Mouse (Mus musculus): ENCODE results near the gene Plin5. TPM values are rescaled to one million over a fixed set of nuclear protein-coding genes. Genes with fewer than 3 reads are reported as not detected.
A peak's percentile ranks its signal among the peaks of the same experiment; 100 is the strongest.
"Not testable (repeated sequence)": the region's sequence is repeated elsewhere in the genome, so short reads cannot be mapped to it uniquely, and the experiment has no call there.

Gene Plin5
- total RNA-seq, 2 experiments from 2014 or later = 154 to 166 TPM

DNA sequence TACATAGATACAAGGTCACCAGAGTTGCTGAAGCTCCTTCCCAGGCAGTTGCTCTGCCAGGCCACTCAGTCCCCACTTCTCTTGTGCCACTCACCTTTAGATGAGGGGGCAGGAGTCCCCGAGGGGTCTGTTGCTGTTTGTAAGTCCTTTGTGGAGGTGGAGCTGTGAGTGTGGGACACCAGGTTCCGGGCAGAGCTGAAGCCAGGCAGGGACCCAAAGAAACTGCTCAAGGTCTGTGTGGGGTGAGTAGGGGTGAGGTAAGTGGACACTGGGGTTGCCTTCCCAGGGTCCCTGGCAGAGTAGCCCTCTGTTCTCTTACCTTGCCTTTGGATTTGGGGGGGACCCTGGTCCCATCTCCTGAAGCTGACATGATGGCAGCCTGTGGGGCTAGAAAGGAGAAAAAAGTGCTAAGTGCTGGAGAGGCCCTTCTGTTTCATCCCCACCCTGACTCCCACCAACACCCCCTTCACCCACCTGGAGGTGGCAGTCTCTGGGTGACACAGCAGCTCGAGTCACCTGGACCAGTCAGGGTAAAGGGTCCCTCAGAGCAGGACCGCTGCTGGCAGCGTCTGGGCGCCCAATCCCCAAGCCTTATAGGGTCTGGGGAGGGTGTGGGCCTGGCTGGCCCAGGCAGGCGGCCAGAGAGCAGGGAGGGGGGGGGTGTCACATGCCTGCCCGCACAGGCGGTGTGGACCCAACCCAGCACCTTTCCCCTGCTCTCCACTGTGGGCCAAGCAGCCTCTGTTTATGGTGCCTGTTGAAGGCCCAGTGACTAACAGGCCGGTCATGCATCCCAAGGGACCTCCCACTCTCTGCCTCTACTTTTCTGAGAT is 8.0 kb downstream of the Plin5 start, which contains the start of gene Plin4:
TSS of gene Plin4 (minus strand) at position 585 of the 833 bp plus-strand sequence.
- DNase-seq = peak; percentile 70 to 74
- intact Hi-C loops (cut with DNase I) = no loop called here

GRCm38 (mm10) chr17:56108334-56109044 is 8.9 kb downstream of the Plin5 start:
- peak; percentile 84 to 85 for DNase-seq
- intact Hi-C loops (cut with DNase I) = no loop called here

GRCm38 (mm10) chr17:56107736-56108135 is 9.7 kb downstream of the Plin5 start:
- intact Hi-C loops (cut with DNase I) = no loop called here
- DNase-seq = peak in 1 of 2 experiments; percentile 4

DNA sequence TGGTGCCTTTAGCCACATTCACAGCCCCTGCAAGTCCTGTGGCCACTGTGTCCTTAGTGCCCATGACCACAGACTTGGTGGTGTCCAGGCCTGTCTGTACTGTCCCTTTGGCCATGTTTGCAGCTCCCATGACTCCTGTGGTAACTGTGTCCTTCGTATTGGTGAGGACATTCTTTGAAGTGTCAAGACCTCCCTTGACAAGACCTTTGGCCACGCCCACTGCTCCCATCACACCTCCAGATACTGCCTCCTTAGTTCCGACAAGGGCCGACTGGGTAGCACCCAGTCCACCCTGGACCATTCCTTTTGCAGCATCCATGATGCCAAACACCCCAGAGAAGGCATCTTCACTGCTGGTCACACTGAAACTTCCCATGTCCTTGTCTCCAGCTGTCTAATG is 10.4 kb downstream of the Plin5 start:
- peak in 1 of 2 experiments; percentile 21 for DNase-seq
- intact Hi-C loops (cut with DNase I) = no loop called here

DNA sequence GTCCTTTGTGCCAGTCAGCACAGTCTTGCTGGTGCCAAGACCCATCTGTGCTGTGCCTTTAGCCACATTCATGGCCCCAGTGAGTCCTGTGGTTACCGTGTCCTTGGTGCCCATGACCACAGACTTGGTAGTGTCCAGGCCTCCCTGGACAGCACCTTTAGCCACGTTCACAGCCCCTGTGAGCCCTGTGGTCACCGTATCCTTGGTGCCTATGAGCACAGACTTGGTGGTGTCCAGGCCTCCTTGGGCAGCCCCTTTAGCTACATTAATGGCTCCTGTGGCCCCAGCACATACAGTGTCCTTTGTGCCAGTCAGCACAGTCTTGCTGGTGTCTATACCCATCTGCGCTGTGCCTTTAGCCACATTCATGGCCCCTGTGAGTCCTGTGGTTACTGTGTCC is 11.0 kb downstream of the Plin5 start:
- intact Hi-C loops (cut with DNase I) = not testable (repeated sequence)

DNA sequence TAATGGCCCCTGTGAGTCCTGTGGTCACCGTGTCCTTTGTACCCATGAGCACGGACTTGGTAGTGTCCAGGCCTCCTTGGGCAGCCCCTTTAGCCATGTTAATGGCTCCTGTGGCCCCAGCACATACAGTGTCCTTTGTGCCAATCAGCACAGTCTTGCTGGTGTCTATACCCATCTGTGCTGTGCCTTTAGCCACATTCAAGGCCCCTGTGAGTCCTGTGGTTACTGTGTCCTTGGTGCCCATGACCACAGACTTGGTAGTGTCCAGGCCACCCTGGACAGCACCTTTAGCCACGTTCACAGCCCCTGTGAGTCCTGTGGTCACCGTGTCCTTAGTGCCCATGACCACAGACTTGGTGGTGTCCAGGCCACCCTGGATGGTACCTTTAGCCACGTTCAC is 12.6 kb downstream of the Plin5 start:
- DNase-seq = peak in 1 of 2 experiments; percentile 22
- intact Hi-C loops (cut with DNase I) = not testable (repeated sequence)

More for the DNA sequence above, 11.0 kb downstream of the Plin5 start:
- DNase-seq = not testable (repeated sequence)

- intact Hi-C loops (cut with DNase I) = no loop called here
- DNase-seq = no peak
These were observed 13.7 kb downstream of the Plin5 start for GRCm38 (mm10) chr17:56103465-56104285.

- no peak for DNase-seq
- intact Hi-C loops (cut with DNase I) = no loop called here
These were observed 14.5 kb downstream of the Plin5 start for GRCm38 (mm10) chr17:56102927-56103326.

DNA sequence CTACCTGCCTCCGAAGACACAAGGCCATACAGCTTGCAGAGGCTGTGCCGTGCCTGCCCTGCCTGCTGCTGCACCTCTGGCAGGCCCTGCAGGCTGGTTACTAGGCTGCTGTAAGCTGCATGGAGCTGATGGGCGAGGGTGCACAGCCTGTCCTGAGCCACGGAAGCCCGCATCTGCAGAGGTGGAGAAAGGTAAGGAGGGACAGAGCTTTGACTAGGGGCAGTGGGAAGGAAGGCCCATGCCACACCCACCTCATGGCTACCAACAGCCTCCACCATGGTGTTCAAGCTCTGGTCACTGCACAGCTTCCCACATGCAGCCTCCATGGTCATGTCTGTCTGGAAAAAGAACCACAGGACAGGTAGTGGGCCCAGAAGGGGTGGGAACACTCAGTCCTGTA is 15.2 kb downstream of the Plin5 start:
- intact Hi-C loops (cut with DNase I) = no loop called here

GRCm38 (mm10) chr17:56100811-56101210 is 16.6 kb downstream of the Plin5 start:
- intact Hi-C loops (cut with DNase I) = no loop called here
- DNase-seq = no peak

More for the DNA sequence above, 15.2 kb downstream of the Plin5 start:
- peak in 1 of 2 experiments; percentile 12 for DNase-seq

- intact Hi-C loops (cut with DNase I) = no loop called here
- DNase-seq = peak in 1 of 2 experiments; percentile 45
These were observed 18.5 kb downstream of the Plin5 start for GRCm38 (mm10) chr17:56098711-56099572.

- intact Hi-C loops (cut with DNase I) = no loop called here
- DNase-seq = no peak
These were observed 19.2 kb downstream of the Plin5 start for GRCm38 (mm10) chr17:56098180-56098579.

DNA sequence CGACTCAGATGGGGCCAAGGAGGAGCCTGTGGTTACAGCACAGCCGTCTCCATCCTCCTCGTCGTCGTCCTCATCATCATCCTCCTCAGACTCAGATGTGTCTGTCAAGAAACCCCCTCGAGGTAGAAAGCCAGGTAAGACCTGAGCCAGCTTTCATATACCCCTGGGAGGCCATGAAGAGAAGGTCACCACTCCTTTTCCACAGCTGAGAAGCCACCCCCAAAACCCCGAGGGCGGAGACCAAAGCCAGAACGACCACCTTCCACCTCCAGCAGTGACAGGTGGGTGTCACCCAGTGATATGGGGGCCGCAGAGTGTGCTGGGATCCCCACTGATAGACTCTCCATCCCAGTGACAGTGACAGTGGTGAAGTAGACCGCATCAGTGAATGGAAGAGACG is 20.5 kb downstream of the Plin5 start:
- DNase-seq = no peak
- intact Hi-C loops (cut with DNase I) = no loop called here

DNA sequence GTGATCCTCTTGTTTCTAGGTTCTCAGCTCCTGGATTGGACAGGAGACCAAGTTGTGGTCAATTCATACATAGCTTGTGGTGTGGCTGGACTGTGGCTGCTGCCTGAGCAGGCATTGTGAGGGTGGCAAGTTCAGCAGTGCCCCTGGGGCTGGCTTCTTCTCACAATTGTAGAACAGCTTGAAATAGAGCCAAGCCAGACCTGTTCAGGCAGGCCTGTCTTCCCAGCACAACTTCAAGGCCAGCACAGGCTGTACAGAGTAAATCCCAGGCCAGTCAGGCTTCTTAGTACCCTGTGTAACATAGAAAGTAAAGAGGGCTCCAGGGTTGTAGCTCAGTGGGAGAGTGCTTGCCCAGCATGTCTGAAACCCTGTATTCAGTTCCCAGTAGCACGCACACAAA is 24.6 kb downstream of the Plin5 start:
- intact Hi-C loops (cut with DNase I) = no loop called here
- DNase-seq = no peak

DNA sequence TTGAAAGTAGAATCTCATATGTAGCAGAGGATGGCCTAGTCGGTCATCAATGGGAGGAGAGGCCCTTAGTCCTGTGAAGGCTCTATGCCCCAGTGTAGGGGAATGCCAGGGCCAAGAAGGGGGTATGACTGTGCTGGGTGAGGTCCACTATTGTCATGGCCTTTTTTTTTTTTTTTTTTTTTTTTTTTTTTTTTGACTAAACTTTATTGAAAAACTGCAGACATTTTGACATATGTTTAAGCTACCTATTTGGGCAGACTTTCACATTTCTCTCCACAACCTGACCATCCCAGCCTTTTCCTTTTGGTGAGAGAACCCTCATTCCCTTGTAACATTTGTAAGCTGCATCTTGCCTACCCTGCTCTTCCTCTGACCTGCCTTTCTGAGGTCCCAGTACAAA is 25.1 kb downstream of the Plin5 start:
- DNase-seq = no peak
- intact Hi-C loops (cut with DNase I) = no loop called here

- intact Hi-C loops (cut with DNase I) = no loop called here
- DNase-seq = peak in 1 of 2 experiments; percentile 38
These were observed 36.4 kb downstream of the Plin5 start for GRCm38 (mm10) chr17:56080781-56081585.

DNA sequence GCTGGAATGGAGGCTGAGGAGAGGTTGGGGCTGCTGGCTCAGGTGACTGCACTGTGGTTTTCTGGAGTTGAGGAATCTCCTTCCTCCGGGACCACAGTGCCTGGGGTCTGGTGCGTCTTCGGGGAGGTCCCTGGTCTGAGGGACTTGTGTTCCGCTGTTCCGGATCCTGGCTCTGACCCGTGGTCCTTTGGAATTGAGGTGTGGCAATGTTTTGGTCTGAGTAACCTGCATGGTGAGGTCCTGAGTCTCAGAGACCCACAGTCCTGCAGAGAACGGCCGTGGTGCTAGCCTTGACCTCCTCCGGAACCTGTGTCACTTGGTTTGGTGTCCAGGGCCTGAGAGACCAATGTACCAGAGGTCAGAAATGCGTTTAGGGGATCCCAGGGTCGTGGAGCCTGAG is 37.5 kb downstream of the Plin5 start:
- no peak for DNase-seq
- intact Hi-C loops (cut with DNase I) = no loop called here

DNA sequence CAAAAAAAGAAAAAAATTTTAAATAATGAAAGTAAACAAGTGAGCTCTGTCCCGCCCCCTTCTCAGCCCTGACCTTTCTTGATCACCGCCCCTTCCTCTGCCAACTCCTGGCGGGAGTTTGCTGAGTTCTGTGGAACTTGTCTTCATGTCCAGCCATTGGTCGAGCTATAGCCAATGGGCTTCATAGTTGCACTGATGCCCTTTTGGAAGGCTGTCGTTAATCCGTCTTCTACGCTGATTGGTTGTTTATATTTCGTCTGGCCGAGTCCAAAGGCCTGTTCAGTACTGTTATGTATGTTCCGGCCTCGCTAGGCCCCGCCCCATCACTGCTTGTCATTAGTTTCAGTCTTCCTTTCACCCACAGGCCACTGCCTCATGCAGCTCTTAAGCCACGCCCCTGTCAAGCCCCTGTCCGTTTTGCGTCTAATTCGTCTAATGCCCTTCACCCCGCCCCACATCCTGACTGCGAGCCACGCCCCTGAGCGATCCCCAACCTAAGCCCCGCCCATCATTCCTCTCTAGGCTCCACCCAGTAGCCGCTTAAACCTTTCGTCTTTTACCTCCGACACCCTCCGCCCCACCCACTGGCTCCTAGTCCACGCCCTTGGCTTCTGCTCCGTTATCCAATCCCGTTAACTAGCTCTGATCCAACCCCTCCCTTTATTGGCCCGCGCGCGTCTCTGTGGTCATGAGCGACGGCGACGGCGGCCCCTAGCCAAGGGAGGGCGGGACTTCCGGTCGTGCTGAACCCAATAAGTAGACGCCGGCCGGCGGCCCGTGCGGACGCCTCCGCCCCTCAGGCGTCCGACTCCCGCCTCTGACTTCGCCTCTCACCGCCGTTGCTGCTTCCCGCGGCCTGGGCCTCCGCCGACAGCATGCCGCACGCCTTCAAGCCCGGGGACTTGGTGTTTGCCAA is 38.3 kb downstream of the Plin5 start, which contains the start of gene Hdgfl2:
TSS of gene Hdgfl2 (plus strand) at position 755 of the 916 bp plus-strand sequence.
- DNase-seq = peak; percentile 99
- intact Hi-C loops (cut with DNase I) = no loop called here

All from heart, postnatal 14 days (tissue).